Mouse (Mus musculus): ENCODE results near the gene Micall2. TPM values are rescaled to one million over a fixed set of nuclear protein-coding genes. Genes with fewer than 3 reads are reported as not detected.

The Micall2 gene
- total and polyA plus RNA-seq, 2 experiments from 2014 or later, result 1.1 to 1.3 TPM

GRCm38 (mm10) chr5:139764296-139764695 is 28.2 kb upstream of the Micall2 start:
- H3K36me3 ChIP-seq (replicated peaks; ENCODE audit: control insufficient read depth, insufficient read depth, low read length), result peaks cover 100% of the 10 kb centered on the region
- no peak overlapping the region for H3K4me2 ChIP-seq (ENCODE audit: low read depth, low read length)
- H3K9ac ChIP-seq (replicated peaks; ENCODE audit: low read depth, low read length), result no peak overlapping the region
- TF ChIP-seq EP300 (IDR thresholded peaks at IDR 0.05; ENCODE audit: low read depth) (no peak), CTCF (IDR thresholded peaks at IDR 0.05; ENCODE audit: low read depth) (peak; percentile 43)
- 75% methylated on average over 11 of the region's 11 CpGs for WGBS
- no peak overlapping the region for H3K27ac ChIP-seq (ENCODE audit: low read depth)
- H3K9me3 ChIP-seq (replicated peaks; ENCODE audit: control insufficient read depth, low read length), result no peaks in the 10 kb centered on the region
- ATAC-seq (ENCODE audit: insufficient read depth, low read depth) (no peak), DNase-seq (ENCODE audit: low spot score) (no peak)
- H3K4me3 ChIP-seq (ENCODE audit: low read depth, low read length), result no peak overlapping the region
- H3K4me1 ChIP-seq (ENCODE audit: control insufficient read depth, insufficient read depth), result no peaks in the 10 kb centered on the region
- H3K27me3 ChIP-seq (ENCODE audit: control insufficient read depth, insufficient read depth, low read length), result no peaks in the 10 kb centered on the region

GRCm38 (mm10) chr5:139758096-139758495 is 22.0 kb upstream of the Micall2 start:
- no peaks in the 10 kb centered on the region for H3K27me3 ChIP-seq (ENCODE audit: control insufficient read depth, insufficient read depth, low read length)
- WGBS, result 81% methylated on average over 16 of the region's 16 CpGs
- ATAC-seq (ENCODE audit: insufficient read depth, low read depth), result no peak
- DNase-seq (ENCODE audit: low spot score), result no peak
- H3K36me3 ChIP-seq (replicated peaks; ENCODE audit: control insufficient read depth, insufficient read depth, low read length), result peaks cover 94% of the 10 kb centered on the region
- H3K4me1 ChIP-seq (ENCODE audit: control insufficient read depth, insufficient read depth), result no peaks in the 10 kb centered on the region
- H3K27ac ChIP-seq (ENCODE audit: low read depth), result no peak overlapping the region
- no peak overlapping the region for H3K4me3 ChIP-seq (ENCODE audit: low read depth, low read length)
- TF ChIP-seq EP300 (IDR thresholded peaks at IDR 0.05; ENCODE audit: low read depth) (no peak), CTCF (IDR thresholded peaks at IDR 0.05; ENCODE audit: low read depth) (no peak)
- no peaks in the 10 kb centered on the region for H3K9me3 ChIP-seq (replicated peaks; ENCODE audit: control insufficient read depth, low read length)
- H3K9ac ChIP-seq (replicated peaks; ENCODE audit: low read depth, low read length), result no peak overlapping the region
- H3K4me2 ChIP-seq (ENCODE audit: low read depth, low read length), result no peak overlapping the region

- no peak overlapping the region for H3K4me3 ChIP-seq (ENCODE audit: low read depth, low read length)
- H3K9ac ChIP-seq (replicated peaks; ENCODE audit: low read depth, low read length), result no peak overlapping the region
- ATAC-seq (ENCODE audit: insufficient read depth, low read depth) (no peak), DNase-seq (ENCODE audit: low spot score) (no peak)
- 81% methylated on average over 2 of the region's 2 CpGs for WGBS
- no peaks in the 10 kb centered on the region for H3K9me3 ChIP-seq (replicated peaks; ENCODE audit: control insufficient read depth, low read length)
- H3K27me3 ChIP-seq (ENCODE audit: control insufficient read depth, insufficient read depth, low read length), result no peaks in the 10 kb centered on the region
- H3K36me3 ChIP-seq (replicated peaks; ENCODE audit: control insufficient read depth, insufficient read depth, low read length), result peaks cover 92% of the 10 kb centered on the region
- TF ChIP-seq CTCF (IDR thresholded peaks at IDR 0.05; ENCODE audit: low read depth) (no peak), EP300 (IDR thresholded peaks at IDR 0.05; ENCODE audit: low read depth) (no peak)
- H3K27ac ChIP-seq (ENCODE audit: low read depth), result no peak overlapping the region
- no peak overlapping the region for H3K4me2 ChIP-seq (ENCODE audit: low read depth, low read length)
- no peaks in the 10 kb centered on the region for H3K4me1 ChIP-seq (ENCODE audit: control insufficient read depth, insufficient read depth)
Measured at GRCm38 (mm10) chr5:139756586-139756985, 20.4 kb upstream of the Micall2 start.

- no peak overlapping the region for H3K27ac ChIP-seq (ENCODE audit: low read depth)
- H3K4me2 ChIP-seq (ENCODE audit: low read depth, low read length), result no peak overlapping the region
- peaks cover 92% of the 10 kb centered on the region for H3K36me3 ChIP-seq (replicated peaks; ENCODE audit: control insufficient read depth, insufficient read depth, low read length)
- no peak overlapping the region for H3K9ac ChIP-seq (replicated peaks; ENCODE audit: low read depth, low read length)
- DNase-seq (ENCODE audit: low spot score) (no peak), ATAC-seq (ENCODE audit: insufficient read depth, low read depth) (no peak)
- H3K9me3 ChIP-seq (replicated peaks; ENCODE audit: control insufficient read depth, low read length), result no peaks in the 10 kb centered on the region
- no peak overlapping the region for H3K4me3 ChIP-seq (ENCODE audit: low read depth, low read length)
- H3K4me1 ChIP-seq (ENCODE audit: control insufficient read depth, insufficient read depth), result no peaks in the 10 kb centered on the region
- no peaks in the 10 kb centered on the region for H3K27me3 ChIP-seq (ENCODE audit: control insufficient read depth, insufficient read depth, low read length)
- TF ChIP-seq EP300 (IDR thresholded peaks at IDR 0.05; ENCODE audit: low read depth), result no peak
- TF ChIP-seq CTCF (IDR thresholded peaks at IDR 0.05; ENCODE audit: low read depth), result no peak
- 82% methylated on average over 12 of the region's 12 CpGs for WGBS
Measured at GRCm38 (mm10) chr5:139756135-139756534, 20.0 kb upstream of the Micall2 start.

- peaks cover 88% of the 10 kb centered on the region for H3K36me3 ChIP-seq (replicated peaks; ENCODE audit: control insufficient read depth, insufficient read depth, low read length)
- no peak overlapping the region for H3K4me3 ChIP-seq (ENCODE audit: low read depth, low read length)
- no peak for TF ChIP-seq EP300 (IDR thresholded peaks at IDR 0.05; ENCODE audit: low read depth)
- peak; percentile 59 for TF ChIP-seq CTCF (IDR thresholded peaks at IDR 0.05; ENCODE audit: low read depth)
- no peak overlapping the region for H3K9ac ChIP-seq (replicated peaks; ENCODE audit: low read depth, low read length)
- H3K9me3 ChIP-seq (replicated peaks; ENCODE audit: control insufficient read depth, low read length), result no peaks in the 10 kb centered on the region
- no peak overlapping the region for H3K27ac ChIP-seq (ENCODE audit: low read depth)
- ATAC-seq (ENCODE audit: insufficient read depth, low read depth) (no peak), DNase-seq (ENCODE audit: low spot score) (no peak)
- no peaks in the 10 kb centered on the region for H3K27me3 ChIP-seq (ENCODE audit: control insufficient read depth, insufficient read depth, low read length)
- whole genome bisulfite sequencing, result 30% methylated on average over 12 of the region's 12 CpGs
- no peak overlapping the region for H3K4me2 ChIP-seq (ENCODE audit: low read depth, low read length)
- no peaks in the 10 kb centered on the region for H3K4me1 ChIP-seq (ENCODE audit: control insufficient read depth, insufficient read depth)
Measured at GRCm38 (mm10) chr5:139754753-139755152, 18.6 kb upstream of the Micall2 start.

GRCm38 (mm10) chr5:139750535-139750934 is 14.4 kb upstream of the Micall2 start:
- TF ChIP-seq CTCF (IDR thresholded peaks at IDR 0.05; ENCODE audit: low read depth) (peak; percentile 86), EP300 (IDR thresholded peaks at IDR 0.05; ENCODE audit: low read depth) (no peak)
- peak; percentile 32; the same call in 1 of the 2 replicates for ATAC-seq (ENCODE audit: insufficient read depth, low read depth)
- H3K4me2 ChIP-seq (ENCODE audit: low read depth, low read length), result no peak overlapping the region
- H3K4me3 ChIP-seq (ENCODE audit: low read depth, low read length), result no peak overlapping the region
- H3K4me1 ChIP-seq (ENCODE audit: control insufficient read depth, insufficient read depth), result no peaks in the 10 kb centered on the region
- H3K27ac ChIP-seq (ENCODE audit: low read depth), result no peak overlapping the region
- no peaks in the 10 kb centered on the region for H3K9me3 ChIP-seq (replicated peaks; ENCODE audit: control insufficient read depth, low read length)
- H3K27me3 ChIP-seq (ENCODE audit: control insufficient read depth, insufficient read depth, low read length), result no peaks in the 10 kb centered on the region
- DNase-seq (ENCODE audit: low spot score), result peak; percentile 51
- no peak overlapping the region for H3K9ac ChIP-seq (replicated peaks; ENCODE audit: low read depth, low read length)
- H3K36me3 ChIP-seq (replicated peaks; ENCODE audit: control insufficient read depth, insufficient read depth, low read length), result peaks cover 49% of the 10 kb centered on the region

Data from heart, postnatal 0 days (tissue).